Mouse (Mus musculus) T-cell, adult 2 months (primary cell): ENCODE results near the gene Pak4.
"Not testable (repeated sequence)": the region's sequence is repeated elsewhere in the genome, so short reads cannot be mapped to it uniquely, and the experiment has no call there.

Experiments used
- DNase-seq: peaks from one replicate; pipeline ENCODE4 v3.0.0; 2022; ENCODE audit warnings: low spot score

Pak4 gene

DNA sequence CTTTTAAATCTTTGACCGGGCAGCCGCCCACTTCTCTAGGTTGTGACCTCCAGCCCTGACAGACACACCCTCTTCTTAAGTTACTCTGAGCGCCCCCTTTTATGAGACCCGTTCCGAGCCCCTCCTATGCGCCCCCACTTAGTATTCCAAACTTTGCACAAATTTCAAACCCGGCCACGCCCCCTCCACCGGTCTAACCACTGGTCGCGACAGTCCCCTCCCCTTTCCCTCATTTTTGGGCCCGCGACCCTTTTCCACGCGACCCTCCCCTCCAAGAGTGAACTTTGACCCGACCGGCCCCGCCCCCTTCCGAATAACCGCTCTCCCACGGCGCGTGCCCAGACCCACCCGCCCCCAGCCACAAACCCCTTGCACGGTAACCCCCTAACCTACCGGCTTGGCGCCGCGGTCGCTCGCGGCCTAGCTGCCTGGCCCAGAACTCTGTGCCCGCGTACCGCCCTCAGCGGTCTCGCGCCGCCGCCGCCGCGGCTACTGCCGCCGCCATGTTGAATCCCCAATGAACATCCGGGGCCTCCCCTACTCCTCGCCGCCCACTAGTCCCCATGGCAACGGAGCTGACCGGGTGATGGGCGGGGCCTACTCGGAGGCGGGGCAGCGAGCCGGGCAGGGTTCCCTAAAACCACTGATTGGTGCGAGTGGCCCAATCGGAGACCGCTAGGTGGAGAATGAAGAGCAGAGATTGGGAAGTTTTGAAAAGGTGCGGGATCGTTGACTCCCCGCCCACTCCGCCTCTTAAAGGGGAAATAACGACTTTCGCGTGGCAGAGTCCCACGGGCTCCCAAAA lies at the start of gene Pak4, which contains the start of gene Samd4b:
Gene Pak4 (minus strand): TSS at position 544 of the 805 bp plus-strand sequence.
Gene Samd4b (minus strand): TSS at position 503 of the 805 bp plus-strand sequence.
- peak; percentile 99 for DNase-seq

DNA sequence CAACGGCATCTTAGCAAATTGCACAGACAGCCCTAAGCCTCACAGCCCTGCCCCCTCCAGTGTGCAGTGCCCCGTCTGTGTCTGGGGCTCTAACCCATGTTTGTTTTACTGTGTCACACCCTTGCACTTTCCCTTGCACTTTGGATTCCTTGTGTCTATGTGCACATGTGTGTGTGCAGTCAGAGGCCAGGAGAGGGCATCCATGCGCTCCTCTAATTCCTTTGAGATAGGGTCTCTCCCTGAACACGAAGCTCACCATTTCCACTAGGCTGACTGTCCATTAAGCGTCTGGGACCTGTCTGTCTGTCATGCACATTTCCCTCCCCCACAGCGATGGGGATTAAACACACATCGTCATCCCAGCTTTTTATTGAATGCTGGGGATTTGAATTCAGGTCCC lies 49.0 kb upstream of the Pak4 start:
- no peak for DNase-seq

GRCm38 (mm10) chr7:28645947-28646475 lies 48.0 kb upstream of the Pak4 start:
- DNase-seq = no peak

- no peak for DNase-seq
Measured at GRCm38 (mm10) chr7:28645366-28645765, 47.4 kb upstream of the Pak4 start.

DNA sequence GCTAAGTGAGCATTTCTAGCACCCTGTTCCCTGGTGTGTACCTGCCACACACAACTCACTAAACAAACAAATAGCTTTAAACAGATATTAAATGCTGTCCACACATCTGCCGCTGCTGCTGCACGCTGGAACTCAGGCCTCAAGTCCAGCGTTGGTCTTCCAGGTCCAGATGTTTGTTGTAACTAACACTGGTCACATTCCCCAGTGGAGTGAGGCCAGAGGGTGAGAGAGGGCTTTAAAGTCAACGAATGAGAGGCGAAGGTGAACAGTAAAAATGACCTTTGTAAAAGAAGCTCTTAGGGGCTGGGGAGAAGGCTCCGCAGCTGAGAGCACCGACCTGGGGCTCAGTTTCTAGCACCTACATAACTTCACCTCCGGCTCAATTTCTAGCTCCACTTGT lies 43.6 kb upstream of the Pak4 start:
- no peak for DNase-seq

- no peak for DNase-seq
Measured at GRCm38 (mm10) chr7:28637511-28637910, 39.5 kb upstream of the Pak4 start.

GRCm38 (mm10) chr7:28634128-28634527 lies 36.1 kb upstream of the Pak4 start:
- DNase-seq = no peak

GRCm38 (mm10) chr7:28631073-28631472 lies 33.1 kb upstream of the Pak4 start, which contains the start of gene Acp7:
Acp7 (minus strand) TSS chr7:28631332.
- DNase-seq = no peak

DNA sequence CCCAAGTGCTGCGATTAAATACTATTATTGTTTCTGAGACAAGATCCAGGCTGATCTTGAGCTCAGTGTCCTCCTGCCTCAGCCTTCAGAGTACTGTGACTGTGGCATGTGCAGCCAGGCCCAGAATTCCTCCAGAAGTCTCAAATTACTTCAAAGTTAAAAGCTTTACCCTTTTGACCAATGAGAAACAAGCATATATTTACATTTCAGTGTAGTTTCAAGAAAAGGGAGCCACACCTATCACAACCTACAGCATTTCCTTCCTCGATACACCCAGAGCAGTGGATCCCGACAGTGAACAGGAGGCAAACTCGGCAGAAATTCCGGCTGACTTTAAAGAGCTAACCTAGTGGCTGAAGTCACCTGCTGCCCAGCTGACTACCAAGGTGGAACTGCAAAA lies 26.8 kb upstream of the Pak4 start:
- no peak for DNase-seq

- no peak for DNase-seq
Measured at GRCm38 (mm10) chr7:28619098-28619715, 21.2 kb upstream of the Pak4 start.

GRCm38 (mm10) chr7:28605951-28606350 lies 8.0 kb upstream of the Pak4 start:
- peak; percentile 40 for DNase-seq

- not testable (repeated sequence) for DNase-seq
Measured at GRCm38 (mm10) chr7:28603788-28604187, 5.8 kb upstream of the Pak4 start.

- no peak for DNase-seq
Measured at GRCm38 (mm10) chr7:28603136-28603535, 5.2 kb upstream of the Pak4 start.

DNA sequence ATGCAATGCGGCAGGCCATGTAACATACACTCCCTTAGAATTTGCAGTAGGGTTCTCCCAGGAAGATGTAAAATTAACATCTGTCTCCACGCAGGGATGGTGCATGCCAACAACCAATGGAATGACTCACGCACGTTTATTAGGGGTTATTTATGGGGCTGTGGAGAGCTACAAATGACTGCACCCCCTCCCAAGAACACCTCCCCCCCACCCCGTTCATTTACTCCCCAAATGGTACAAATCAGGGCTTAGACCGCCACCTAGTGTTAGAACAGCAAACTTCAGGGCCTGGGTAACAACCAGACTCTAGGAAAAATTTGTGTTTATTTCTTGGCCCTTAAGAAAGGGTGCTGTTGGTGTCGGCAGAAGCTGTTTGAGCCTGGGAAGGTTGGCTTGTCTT lies 3.7 kb upstream of the Pak4 start:
- DNase-seq = peak; percentile 56

GRCm38 (mm10) chr7:28601029-28601428 lies 3.0 kb upstream of the Pak4 start:
- DNase-seq = peak; percentile 67

- DNase-seq = no peak
Measured at GRCm38 (mm10) chr7:28598951-28599350, 966 bp upstream of the Pak4 start.

DNA sequence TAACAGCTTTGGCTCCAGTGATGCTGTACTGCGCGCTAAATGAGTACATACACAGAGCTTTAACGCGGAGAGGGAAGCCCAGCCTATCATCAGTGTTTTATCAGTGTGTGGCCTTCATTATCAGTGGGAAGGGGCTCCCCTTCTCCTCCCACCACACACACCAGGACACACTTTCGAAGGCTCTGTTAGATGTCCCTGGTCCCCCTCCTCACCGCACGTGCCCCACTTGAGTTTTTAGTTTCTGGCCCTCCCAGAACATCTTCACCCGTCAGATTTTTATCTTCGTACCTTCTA lies 761 bp downstream of the Pak4 start:
- no peak for DNase-seq

GRCm38 (mm10) chr7:28596436-28597276 lies 1.3 kb downstream of the Pak4 start:
- DNase-seq = no peak

DNA sequence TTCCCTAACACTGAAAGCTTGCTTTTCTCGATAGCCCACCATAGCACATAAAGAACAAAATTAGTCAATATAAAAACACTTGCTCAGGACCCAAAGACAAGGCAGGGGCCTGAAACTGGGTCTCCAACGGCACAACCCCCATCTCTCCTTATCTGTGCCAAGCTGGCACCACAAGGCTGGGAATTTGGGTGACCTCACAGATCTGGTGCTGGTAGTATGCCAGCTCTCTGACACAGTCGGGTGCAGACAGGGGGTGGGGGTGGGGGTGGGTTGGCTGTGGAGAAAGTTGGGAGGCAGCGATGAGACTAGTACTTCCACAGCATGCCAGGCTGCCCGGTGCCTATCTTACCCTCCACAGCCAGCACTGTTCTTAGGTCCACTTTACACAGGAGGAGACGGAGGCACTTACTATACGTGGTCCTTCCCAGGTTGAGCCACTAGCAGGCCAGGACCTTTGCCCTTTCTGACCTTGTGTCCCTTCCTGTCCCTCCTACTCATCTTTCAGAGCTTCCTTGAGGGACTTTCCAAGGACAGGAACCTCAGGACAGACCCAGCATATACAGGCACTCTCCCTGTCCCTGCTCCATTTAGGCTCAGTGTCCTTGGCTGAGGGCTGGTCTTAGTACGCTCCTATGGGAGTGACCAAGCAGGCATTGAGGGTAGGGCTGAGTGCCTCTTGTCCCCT lies 2.1 kb downstream of the Pak4 start:
- no peak for DNase-seq

GRCm38 (mm10) chr7:28593206-28594111 lies 4.5 kb downstream of the Pak4 start:
- no peak for DNase-seq

DNA sequence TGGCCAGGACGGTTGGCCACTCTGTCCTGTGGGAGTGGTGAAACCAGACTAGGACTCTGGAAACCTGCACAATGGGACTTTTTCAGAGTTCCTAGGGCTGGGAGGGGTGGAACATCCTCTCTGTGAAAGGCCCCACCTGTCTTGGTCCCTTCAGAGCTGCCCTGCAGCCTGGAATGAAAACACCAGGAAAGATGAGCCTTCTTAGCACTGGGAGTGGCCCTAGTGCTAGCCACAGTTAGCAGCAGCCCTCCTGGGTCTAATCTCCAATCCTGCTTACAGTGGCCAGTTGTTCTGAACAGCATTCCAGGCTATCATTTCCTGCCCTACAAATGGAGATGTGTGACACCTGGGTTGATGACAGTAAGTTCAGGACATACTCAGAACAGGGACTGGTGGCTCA lies 6.1 kb downstream of the Pak4 start:
- no peak for DNase-seq
